Mouse (Mus musculus) left cerebral cortex, adult 9 months (tissue): ENCODE measurements at regions not wholly inside any gene's neighbourhood (a gene's known extent, or its start where the extent isn't known, plus 50 kb on each side); places are given as distances from the start of the nearest gene placed in this dataset.

ENCODE experiments used
- DNase-seq, 2 experiments: peaks; one replicate each; pipeline ENCODE4 v3.0.0; 2022; ENCODE audit warnings: low spot score in 2 of 2

GRCm38 (mm10) chr11:38224300-38224699, 988.5 kb upstream of the Tenm2 start:
- no peak for DNase-seq

- DNase-seq, result no peak
These were observed 967.6 kb upstream of the Tenm2 start for GRCm38 (mm10) chr11:38203347-38203746.

- no peak for DNase-seq
These were observed 965.5 kb upstream of the Tenm2 start for GRCm38 (mm10) chr11:38201136-38201741.

- DNase-seq, result peak; percentile 32 to 37
These were observed 958.0 kb upstream of the Tenm2 start for GRCm38 (mm10) chr11:38193719-38194118.

- DNase-seq, result no peak
These were observed 956.3 kb upstream of the Tenm2 start for GRCm38 (mm10) chr11:38191895-38192547.

- DNase-seq, result no peak
These were observed 955.7 kb upstream of the Tenm2 start for GRCm38 (mm10) chr11:38191437-38191836.

GRCm38 (mm10) chr11:38170721-38171120, 935.0 kb upstream of the Tenm2 start:
- no peak for DNase-seq

- DNase-seq, result no peak
These were observed 922.5 kb upstream of the Tenm2 start for GRCm38 (mm10) chr11:38158310-38158709.

- no peak for DNase-seq
These were observed 921.2 kb upstream of the Tenm2 start for GRCm38 (mm10) chr11:38156944-38157343.

GRCm38 (mm10) chr11:38155706-38156105, 919.9 kb upstream of the Tenm2 start:
- no peak for DNase-seq

GRCm38 (mm10) chr11:38143436-38143835, 907.7 kb upstream of the Tenm2 start:
- no peak for DNase-seq

- DNase-seq, result no peak
These were observed 893.1 kb upstream of the Tenm2 start for GRCm38 (mm10) chr11:38128851-38129250.

GRCm38 (mm10) chr11:38123789-38124330, 888.1 kb upstream of the Tenm2 start:
- DNase-seq, result no peak

- no peak for DNase-seq
These were observed 886.7 kb upstream of the Tenm2 start for GRCm38 (mm10) chr11:38122474-38122873.

GRCm38 (mm10) chr11:38121051-38121616, 885.4 kb upstream of the Tenm2 start:
- DNase-seq, result no peak

- no peak for DNase-seq
These were observed 882.0 kb upstream of the Tenm2 start for GRCm38 (mm10) chr11:38117741-38118140.

- no peak for DNase-seq
These were observed 856.4 kb upstream of the Tenm2 start for GRCm38 (mm10) chr11:38092202-38092601.

GRCm38 (mm10) chr11:38075171-38075732, 839.5 kb upstream of the Tenm2 start:
- no peak for DNase-seq

- no peak for DNase-seq
These were observed 833.9 kb upstream of the Tenm2 start for GRCm38 (mm10) chr11:38069635-38070034.

GRCm38 (mm10) chr11:38067682-38068081, 831.9 kb upstream of the Tenm2 start:
- peak in 1 of 2 experiments; percentile 39 for DNase-seq

GRCm38 (mm10) chr11:38066091-38066490, 830.3 kb upstream of the Tenm2 start:
- no peak for DNase-seq

- no peak for DNase-seq
These were observed 824.3 kb upstream of the Tenm2 start for GRCm38 (mm10) chr11:38060105-38060504.

- no peak for DNase-seq
These were observed 823.1 kb upstream of the Tenm2 start for GRCm38 (mm10) chr11:38058896-38059295.
